In genomic region chr16:24766051-24766450, GRCm38 (mm10) we compare ENCODE assay signal across 17 mouse cellular contexts.
DNase-seq lines count a peak whose midpoint lies in the region; ATAC-seq and TF ChIP-seq lines count a peak whose summit lies in the region.
"Had no signal": no experiment of that assay in that cellular context is flagged by ENCODE, and none has a peak within 500 bp of the region (broad histone marks: within the 10 kb centered on the region; RNA-seq: fewer than 3 reads in every experiment).

No protein-coding gene starts in this region.

- DNase-seq in cerebellum, postnatal 10 days: no peak
- peak; percentile 13 to 26 for DNase-seq in kidney, postnatal 36 days
- no peak for DNase-seq in kidney, postnatal 25 days
- peak; percentile 10 for DNase-seq in adipocyte (ENCODE audit: low spot score)
- DNase-seq in right cerebral cortex, postnatal 14 days: no peak
- DNase-seq in spleen, adult 18-20 months: no peak
- DNase-seq: B cell, adult 2 months; gastrocnemius, postnatal 36 days; lung, adult 18-20 months; right cerebral cortex, postnatal 4 days had no signal

- ATAC-seq in cerebellum, adult (ENCODE audit: insufficient number of reproducible peaks, low FRiP score, low TSS enrichment): 0 out of 2 replicates have a peak, but pooled peaks have one; percentile 6
- ATAC-seq: intestine, embryonic 16.5 days had no signal

- H3K4me1 ChIP-seq in embryonic fibroblast, embryonic 13.5 days (ENCODE audit: control insufficient read depth, insufficient read depth, low read length): peaks cover 18% of the 10 kb centered on the region
- H3K4me1 ChIP-seq: hindbrain, embryonic 15.5 days; midbrain, embryonic 12.5 days; neural tube, embryonic 13.5 days had no signal

- no peak for TF ChIP-seq CTCF in embryonic fibroblast, embryonic 13.5 days (IDR thresholded peaks at IDR 0.05; ENCODE audit: borderline replicate concordance, insufficient read depth, low read length)

- H3K4me3 ChIP-seq in embryonic fibroblast, embryonic 13.5 days (ENCODE audit: insufficient read depth, low read length): no peak overlapping the region
- H3K4me3 ChIP-seq: heart, embryonic 12.5 days; hindbrain, embryonic 15.5 days; midbrain, embryonic 12.5 days; neural tube, embryonic 13.5 days had no signal

- H3K27ac ChIP-seq in embryonic fibroblast, embryonic 13.5 days (ENCODE audit: insufficient read depth, low read length): peak overlapping the region; percentile 30
- H3K27ac ChIP-seq: hindbrain, embryonic 15.5 days; midbrain, embryonic 12.5 days; neural tube, embryonic 13.5 days had no signal

- TF ChIP-seq POLR2A in embryonic fibroblast, embryonic 13.5 days (IDR thresholded peaks at IDR 0.05; ENCODE audit: low read depth, low read length): no peak

Comparison
In these comparisons a context has a peak if more than half of its experiments do, and no peak if none do; other contexts are left out.
1. DNase-seq: peak in kidney, postnatal 36 days (2 of 2) and adipocyte (single experiment); none in cerebellum, postnatal 10 days (0 of 2), kidney, postnatal 25 days (0 of 2), right cerebral cortex, postnatal 14 days (single experiment) and spleen, adult 18-20 months (0 of 2).